Mouse (Mus musculus): ENCODE data around the gene Grm1.

Gene Grm1

DNA sequence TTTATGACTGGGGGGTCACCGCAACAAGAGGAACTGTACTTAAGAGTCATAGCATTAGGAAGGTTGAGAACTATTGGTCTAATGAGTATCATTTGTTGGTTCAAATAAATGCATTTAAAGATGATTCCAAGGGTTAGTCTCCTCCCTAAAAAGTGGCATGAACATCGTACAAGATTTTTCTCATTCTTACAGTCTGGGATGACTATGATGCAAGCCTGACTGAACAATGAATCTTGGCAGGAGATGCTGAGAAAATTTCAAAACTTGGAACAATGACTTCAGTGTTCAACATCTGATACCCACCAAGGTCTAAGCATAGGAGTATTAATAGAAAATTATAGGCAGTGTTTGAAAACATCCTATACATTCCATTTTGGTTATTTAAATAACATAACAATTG lies 264.1 kb downstream of the Grm1 start:
- DNase-seq = no peak

DNA sequence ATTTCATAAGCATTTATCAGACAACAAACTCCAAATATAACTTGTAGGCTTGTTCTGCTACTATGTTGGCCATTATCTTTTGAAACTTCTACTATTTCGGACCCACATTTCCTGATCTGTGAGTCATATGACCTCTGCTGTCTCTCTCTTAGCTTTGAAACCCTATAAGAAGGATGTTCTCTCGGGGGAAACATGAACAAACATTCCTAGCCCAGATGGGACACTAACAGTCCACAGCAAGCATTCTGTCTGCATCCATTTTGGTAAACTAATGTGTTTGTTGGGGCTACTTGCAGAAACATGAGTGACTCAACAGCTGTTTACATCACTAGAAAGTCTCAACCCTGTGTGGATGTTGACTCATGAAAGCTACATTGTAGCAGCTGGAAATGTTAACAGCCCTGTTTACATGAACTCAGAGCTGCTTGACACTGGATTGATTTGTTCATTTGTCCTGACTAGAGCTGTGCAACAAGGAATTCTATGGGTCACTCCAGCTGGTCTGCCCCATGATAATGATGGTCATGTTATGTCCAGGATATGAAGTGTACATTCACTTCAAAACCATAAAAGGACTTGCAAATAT lies 267.4 kb downstream of the Grm1 start:
- DNase-seq = no peak

DNA sequence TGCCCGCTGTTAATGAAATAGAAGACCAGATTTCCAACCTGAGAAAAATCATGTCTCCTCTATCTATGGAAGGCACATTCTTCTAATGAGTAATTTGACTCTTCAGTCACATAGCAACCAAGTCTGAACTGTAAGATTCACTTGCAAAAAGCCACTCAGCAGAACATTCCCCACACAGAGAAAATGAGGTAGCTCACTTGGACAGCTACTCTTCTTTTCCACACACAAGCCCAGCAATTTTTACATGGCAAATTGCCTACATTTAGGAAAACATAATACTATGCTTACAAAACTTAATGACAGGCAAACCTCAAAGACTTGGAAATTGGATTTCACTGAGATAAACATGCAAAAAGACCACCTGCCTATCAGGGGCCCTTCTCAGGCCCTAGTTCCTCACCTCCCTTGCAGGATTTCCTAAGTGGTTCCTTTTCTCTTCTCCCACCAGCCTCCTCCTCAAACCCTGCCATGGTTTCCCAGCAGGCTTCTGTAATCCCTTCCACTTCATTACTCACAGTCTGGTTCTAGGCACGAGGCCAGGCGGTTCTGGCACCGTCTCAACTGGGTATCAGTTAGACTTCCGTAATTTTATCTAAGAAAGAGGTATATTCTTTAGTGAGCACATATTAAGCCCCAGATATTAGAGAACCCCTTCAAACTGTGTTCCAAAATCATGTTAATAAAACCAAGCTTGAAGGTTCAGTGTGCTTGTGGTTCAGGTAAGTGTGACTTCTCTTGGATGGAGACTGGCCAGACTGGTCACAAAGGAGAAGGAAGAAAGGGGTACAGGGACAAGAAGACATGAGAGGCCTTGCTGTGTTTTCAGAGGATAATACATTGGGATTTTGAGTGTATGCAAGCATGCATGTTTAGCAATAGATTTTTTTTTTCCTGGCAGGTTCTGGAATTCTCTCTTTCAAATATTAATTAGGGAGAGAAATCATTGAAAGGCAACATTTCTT lies 269.1 kb downstream of the Grm1 start:
- DNase-seq = no peak

DNA sequence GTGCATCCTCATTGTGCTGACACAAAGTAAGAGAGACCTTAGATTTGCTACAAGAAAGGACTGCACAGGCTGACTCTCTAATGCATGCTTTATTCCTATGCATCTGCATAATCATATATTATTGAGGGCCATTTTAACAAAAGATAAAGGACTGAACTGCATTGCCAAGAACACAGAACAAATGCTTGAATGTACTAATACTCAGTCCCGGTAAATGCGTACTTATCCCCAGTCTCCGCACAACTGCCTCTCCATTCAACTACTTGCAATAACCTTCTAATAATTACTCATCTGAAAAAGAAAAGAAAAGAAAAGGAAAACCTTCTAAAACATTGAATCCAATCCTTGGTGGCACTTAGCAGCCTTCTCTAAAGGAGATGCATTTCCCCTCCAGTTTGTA lies 272.4 kb downstream of the Grm1 start:
- DNase-seq = no peak

DNA sequence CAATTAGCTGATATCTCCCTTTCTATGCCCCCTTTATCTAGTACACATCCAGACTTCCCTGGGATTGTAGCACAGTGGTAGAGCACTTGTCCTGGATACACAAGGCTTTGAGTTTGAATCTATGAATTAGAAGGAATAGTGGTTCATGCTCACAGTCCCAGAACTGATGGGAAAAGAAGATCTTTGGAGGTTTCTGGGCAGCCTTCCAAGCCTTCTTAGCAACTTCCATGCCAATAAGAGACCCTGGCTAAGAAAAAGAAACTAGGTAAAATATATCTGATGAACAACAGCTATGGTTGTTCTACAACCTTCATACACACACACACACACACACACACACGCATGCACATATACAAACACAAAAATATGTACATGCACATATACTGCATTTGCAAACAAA lies 286.8 kb downstream of the Grm1 start:
- DNase-seq = no peak

DNA sequence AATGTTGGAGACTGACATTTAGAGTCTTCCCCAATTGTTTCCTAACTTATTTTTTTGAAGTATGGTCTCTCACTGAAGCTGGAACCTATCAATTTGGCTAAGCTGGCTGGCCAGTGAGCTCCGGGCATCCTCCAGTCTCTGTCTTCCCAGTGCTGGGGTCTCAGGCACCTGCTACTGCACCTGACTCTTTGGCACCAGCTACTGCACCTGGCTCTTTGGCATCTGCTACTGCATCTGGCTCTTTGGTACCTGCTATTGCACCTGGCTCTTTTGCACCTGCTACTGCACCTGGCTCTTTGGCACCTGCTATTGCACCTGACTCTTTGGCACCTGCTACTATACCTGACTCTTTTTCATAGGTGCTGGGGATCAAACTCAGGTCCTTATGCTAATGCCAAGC lies 291.7 kb downstream of the Grm1 start:
- DNase-seq = no peak

DNA sequence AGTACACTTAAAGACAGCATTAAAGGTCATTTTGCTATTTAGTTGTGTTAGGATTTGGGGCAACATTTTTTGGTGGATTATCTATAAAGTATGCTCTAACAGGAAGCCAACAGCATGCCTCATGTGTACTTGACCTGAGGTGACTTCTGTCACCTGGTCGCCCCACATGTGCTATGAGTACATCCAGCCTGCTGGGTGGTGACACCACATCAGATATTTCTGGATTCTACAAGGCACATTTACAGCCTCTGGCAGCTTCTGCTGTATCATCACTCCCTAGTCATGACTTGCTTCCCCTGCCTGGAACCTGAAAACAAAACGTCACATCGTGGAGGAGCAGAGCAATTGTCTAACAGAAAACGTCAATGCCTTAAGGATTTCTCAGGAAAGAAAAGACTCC lies 292.2 kb downstream of the Grm1 start:
- DNase-seq = no peak

DNA sequence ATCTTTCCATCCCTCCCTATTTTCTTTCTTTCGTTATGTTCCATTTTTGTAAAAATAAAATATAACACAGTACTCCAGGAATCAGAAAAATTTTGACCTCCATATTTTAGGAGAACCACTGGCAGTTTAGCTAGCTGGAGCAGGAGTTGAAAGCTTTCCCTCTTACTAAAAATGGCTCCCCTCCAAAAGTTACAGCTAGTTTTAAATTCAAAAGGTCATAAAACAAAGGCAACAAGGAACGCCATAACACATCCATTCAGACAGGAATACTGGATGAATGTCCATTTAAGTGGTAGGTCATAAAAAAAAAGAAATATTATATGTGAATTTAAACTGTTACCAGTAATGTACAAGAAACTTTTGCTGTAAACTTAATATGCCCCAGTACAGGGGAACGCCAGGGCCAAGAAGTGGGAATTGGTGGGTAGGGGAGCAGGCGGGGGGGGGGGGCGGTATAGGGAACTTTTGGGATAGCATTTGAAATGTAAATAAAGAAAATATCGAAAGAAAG lies 294.2 kb downstream of the Grm1 start:
- DNase-seq = no peak

DNA sequence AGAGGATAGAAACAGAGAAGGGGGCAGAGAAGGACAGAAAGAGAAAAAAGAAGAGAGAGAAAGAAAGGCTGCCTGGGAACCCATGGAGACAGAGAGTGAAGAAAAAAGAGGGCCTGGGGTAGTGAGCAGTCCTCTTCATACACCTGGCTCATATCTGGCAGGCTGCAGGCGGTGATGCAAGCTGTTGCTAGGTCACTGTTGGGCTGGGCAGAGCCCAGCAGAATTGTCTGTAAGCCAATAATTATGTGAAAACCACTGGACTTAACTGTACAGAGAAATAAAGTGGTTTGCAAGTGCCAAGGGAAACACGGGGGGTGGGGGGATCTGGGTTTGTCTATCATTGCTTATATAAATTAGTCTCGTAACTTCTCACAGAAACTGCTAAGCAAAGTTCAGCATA lies 297.0 kb downstream of the Grm1 start:
- no peak for DNase-seq

DNA sequence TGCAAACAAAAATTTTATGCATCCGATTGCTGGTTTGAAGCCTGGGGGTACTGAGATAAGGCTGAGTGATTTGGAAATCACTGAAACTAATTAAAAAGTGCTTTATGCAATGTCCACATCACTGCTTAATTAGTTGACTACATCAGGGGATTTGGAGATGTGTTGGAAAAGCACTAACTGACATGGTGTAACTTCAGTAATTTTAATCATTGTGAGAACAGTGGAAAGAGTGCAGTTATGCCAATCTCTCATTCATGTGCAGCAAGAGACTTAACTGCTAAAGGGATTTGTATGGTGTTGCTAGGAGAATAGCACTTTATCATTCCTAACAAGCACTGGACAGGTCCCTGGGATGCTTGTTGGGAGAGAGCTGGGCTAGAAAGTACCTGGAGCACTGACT lies 307.3 kb downstream of the Grm1 start:
- no peak for DNase-seq

DNA sequence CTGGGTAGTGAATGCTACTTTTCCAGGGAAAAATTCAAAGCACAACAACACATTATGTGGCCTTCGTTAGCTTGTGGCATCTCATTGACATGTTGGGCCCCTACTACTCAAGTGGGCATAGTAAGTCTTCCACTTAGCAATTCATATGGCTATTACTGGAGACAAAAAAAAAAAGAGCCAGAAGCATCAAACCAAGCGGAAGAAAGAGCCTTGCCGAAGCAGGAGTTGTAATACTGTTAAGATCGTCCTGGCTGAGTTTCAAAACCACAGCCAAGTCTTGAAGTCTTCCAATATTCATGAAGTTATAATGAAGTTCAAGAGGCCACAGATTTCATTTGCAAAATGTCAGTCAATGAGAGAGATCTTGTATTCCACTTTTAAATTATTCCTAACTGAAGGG lies 319.1 kb downstream of the Grm1 start:
- DNase-seq = no peak

DNA sequence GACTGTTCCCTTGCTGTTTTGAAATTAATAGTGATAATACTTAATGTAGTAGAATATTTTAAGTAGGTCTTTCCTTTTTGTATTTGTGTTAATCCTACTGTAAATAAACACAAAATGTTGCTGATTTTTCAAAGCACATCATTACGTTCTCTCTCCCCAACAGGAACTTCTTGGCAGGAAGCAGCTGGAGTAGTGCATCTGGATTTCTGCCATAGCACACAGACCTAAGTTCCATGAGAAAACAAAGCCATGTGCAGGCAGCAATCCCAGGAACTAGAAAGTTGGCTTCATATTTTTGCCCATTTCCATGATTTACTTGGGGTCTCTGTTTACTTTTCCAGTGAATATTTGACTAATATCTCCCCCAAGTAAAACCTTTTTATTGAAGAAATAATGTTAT lies 320.9 kb downstream of the Grm1 start:
- DNase-seq = no peak

DNA sequence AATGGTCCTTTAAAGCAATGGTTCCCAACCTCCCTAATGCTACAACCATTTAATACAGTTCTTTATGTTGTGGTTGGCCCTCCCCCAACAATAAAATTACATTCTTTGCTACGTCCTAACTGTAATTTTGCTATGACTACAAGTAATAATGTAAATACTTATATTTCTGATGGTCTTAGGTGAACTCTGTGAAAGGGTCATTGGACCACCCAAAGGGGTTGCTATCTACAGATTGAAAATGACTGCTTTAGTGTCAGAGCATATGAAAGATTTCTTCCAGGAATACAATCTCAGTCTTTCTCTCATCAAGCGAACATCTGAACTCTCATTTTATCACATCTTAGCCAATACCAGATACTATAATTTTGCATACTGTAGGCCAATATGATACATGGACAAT lies 321.4 kb downstream of the Grm1 start:
- DNase-seq = no peak

DNA sequence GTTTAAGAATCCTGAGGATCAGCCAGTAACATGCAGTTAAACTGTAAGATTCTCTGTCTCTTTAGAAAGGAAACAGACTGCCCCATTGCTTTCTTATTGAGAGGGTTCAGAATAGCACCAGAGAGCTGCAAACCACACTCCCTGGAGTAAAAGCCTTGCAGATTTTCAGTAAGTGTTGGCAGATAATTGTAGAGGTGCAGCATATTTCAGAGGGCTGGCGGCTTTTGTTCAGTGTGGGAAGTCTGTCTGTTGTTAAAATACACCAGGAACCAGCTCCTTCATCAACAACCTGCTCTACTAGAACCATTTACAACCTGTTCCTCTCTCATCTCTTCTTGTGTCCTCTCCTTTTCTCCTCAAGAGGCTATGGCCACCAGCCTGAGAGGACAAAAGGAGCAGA lies 331.1 kb downstream of the Grm1 start:
- no peak for DNase-seq

DNA sequence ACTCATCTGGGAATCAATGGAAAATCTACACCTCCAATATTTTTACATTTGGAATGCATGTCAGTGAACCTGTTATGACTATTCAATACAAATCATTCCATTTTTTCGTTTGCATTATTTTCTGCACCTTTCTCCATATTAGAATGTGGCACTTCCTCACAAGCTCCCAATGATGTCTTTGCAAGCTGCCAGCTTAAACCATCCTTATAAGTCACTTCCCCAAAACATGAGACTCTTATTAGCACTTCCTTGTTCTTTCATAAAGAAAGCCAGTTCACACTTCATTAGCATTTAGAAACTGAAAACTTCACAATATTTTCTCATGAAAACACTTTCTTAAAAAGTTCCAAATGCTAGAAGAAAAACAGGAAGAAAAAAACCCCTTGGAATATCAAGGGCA lies 338.1 kb downstream of the Grm1 start:
- no peak for DNase-seq

DNA sequence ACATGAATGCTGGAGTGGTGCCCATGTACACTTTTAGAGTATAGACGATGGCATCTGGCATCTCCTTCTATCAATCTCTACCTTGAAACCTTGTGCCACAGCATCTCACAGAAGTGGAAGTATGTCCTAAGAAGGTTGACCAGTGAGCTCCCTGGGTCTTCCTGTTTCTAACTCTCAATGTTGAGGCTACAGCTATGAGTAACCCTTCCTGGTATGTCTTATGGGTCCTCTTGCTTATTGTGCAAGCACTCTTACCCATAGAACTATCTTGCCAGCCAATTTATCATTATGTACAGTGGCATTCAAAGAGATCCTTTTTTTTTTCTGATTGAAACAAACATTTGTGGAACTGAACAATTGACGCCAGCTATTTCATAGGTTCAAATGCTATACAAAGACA lies 340.0 kb downstream of the Grm1 start:
- no peak for DNase-seq

DNA sequence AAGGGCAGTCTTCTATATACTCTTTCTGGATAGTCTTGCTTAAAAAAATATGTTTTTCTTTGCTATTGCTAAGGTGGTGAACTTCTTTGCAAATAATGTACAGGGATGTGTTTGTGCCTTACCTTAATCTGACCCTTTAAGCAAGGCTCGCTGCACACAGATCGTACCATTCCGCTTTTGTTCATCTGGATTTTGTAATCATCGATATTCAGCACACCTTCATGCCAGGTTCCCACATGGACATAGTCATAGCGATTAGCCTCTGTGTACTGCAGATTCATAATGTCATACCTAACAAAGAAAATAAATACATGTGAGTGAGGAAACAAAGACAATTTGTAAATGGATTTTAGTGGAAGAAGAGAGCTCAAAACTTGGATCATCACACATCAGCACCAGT lies 340.8 kb downstream of the Grm1 start:
- no peak for DNase-seq

DNA sequence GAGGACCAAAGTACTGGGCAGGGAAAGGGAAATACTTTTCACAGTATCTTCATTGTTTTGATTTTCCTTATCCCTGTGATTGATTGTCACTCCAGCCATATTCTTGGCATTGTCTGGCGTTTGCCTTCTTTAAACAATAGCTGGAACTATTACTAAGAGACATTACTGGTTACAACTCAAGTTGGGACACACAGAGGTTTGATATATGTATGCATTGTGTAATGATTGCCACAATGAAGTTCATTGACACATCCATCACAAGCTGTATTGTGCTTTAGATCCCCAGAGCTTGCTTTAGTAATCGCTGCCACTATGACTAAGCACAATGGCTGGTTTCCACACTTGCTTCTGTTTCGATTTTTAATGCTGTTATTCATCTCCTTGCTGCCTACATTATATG lies 341.4 kb downstream of the Grm1 start:
- no peak for DNase-seq

DNA sequence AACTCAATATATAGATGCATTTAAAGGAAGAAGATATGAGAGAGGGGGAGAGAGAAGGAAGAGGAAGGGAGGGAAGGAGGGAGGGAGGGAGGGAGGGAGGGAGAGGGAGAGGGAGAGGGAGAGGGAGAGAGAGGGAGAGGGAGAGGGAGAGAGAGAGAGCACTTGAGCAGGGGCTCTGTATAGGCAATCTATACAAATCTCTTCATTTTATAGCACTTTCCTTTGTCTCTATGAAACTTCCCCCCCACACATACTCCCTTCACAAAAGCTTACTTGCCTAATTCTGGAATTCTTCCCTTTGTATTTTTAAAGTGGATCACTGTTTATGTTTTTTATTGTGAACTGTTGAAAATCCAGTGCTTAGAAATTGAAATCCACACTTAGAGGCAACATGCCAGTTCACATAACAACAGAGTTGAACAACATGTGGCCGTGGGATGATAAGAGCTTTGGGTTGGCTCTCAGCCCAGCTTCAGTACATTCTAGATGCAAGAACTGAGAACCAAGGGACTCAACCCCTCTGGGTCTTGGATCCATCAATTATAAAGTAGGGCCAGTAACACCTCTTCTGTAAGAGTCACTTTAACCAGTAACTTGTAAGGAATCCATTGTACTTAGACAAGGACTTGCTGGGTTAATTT lies 345.0 kb downstream of the Grm1 start:
- no peak for DNase-seq

DNA sequence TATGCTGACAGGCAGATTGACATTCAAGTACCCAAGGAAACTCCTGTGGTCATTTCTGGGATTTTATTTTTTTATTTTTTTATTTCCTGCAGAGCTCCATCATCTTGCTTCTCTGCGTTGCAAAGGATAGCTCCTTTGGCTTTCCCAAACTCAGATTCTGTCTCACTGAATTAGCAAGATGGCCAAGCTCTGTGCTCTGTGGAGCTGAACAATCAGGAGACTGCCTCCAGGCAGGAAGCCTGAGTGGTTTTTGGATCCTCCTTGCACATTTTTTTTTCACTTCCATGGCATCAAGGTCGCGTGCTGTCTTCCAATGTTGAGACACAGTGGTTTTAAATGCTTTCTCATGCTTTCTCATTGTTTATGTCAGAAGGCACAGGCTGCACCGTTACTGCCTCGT lies 347.6 kb downstream of the Grm1 start:
- no peak for DNase-seq

DNA sequence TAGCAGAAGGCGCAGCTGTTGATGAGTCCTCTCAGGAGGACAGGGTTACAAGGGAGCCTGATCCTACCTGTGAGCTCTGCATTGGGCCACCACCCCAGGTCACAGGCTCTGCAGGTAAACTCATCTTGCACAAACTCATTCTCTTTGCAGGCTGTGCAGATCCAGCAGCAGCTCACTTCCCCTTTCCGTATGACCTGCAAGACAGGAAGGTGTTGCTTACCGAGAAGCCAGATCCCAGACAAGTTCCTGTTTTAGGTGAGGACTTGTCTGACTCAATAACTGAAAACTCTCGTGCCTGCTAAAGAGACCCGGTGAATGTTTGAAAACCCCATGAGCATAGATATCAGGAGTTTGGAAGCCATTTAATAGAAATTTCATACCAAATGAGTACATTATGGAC lies 349.1 kb downstream of the Grm1 start:
- no peak for DNase-seq

DNA sequence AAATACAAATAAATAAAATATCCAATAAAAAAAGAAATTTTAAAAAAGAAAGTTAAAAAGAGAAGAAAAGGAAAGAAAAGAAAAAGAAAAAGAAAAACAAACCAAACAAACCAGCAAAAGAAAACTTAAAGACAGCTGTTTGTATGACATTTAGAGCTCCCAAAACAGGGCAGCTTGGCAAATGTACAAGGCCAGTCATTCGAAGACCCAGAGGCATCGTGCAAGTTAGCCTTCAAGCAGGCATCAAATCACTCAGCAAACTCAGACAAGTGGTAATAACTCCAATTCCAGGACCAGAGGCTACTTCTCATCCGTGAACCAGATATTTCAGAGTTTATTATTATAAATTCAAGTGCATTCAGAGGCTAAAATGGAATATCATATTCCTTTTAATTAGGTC lies 355.7 kb downstream of the Grm1 start:
- no peak for DNase-seq

DNA sequence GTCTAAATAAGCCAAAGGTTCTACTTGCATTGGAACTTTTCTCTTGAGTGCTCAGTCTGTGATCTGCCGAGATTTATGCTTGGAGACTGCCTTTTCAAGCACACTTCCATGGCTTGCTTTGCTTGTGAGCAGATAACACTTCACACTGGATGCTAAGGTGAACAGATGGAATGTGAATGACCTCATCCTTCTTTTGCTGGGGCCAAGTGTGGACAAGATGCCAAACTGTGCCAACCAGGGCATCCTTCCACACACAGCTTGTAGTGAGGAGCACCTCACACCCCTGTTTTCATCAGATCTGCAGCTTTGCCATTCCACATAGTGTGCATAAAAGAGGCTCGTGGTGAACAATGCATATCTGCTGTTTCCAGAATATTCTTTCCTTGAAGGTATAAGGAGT lies 371.3 kb downstream of the Grm1 start:
- DNase-seq = no peak

DNA sequence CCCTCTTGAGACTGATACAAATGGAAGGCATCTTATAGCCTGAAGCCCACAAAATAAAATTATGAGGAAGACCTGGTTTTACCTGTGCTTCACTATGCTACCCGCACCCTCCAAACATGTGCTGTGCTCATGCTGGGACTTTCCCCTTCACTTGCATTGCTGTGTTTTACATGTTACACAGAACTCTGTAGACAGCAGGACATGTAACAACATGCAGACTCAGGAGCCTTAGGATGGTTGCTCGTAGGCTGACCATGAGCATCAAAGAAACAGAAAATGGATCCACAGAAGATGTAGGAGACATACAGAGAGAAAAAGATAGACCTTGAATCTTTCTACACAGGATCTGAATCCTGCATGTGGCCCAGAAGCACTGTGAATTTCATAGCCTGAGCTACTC lies 371.8 kb downstream of the Grm1 start:
- DNase-seq = no peak

Data from kidney, adult 9 months (tissue).